Mouse (Mus musculus): ENCODE data around the gene Ptpru. TPM values are rescaled to one million over a fixed set of nuclear protein-coding genes. Genes with fewer than 3 reads are reported as not detected.

The Ptpru gene
- 10 to 100 TPM; 81.6 to 89.3 TPM for total RNA-seq (2021)

GRCm38 (mm10) chr4:131837872-131838524 lies at the start of gene Ptpru:
Ptpru (minus strand) TSS chr4:131838288.
- intact Hi-C loops (cut with DNase I), result loop anchor here (1.0 to 10.0 kb wide), 7 partner anchors 51 to 878 kb away; no protein-coding TSS in a partner anchor
- peak; percentile 79 to 92 for DNase-seq (ENCODE audit: extremely low spot score in 1 of 2, low spot score in 2 of 2)

GRCm38 (mm10) chr4:131885376-131885775 lies 47.3 kb upstream of the Ptpru start:
- DNase-seq (ENCODE audit: extremely low spot score in 1 of 2, low spot score in 2 of 2), result no peak
- intact Hi-C loops (cut with DNase I), result loop anchor here (10.0 kb wide), 1 partner anchor 289 kb away; no protein-coding TSS in a partner anchor

GRCm38 (mm10) chr4:131883571-131883970 lies 45.5 kb upstream of the Ptpru start:
- intact Hi-C loops (cut with DNase I), result loop anchor here (10.0 kb wide), 1 partner anchor 291 kb away; no protein-coding TSS in a partner anchor
- no peak for DNase-seq (ENCODE audit: extremely low spot score in 1 of 2, low spot score in 2 of 2)

- intact Hi-C loops (cut with DNase I), result loop anchor here (10.0 kb wide), 1 partner anchor 293 kb away; no protein-coding TSS in a partner anchor
- DNase-seq (ENCODE audit: extremely low spot score in 1 of 2, low spot score in 2 of 2), result no peak
Observed at GRCm38 (mm10) chr4:131881306-131881705, 43.2 kb upstream of the Ptpru start.

GRCm38 (mm10) chr4:131879692-131880091 lies 41.6 kb upstream of the Ptpru start:
- no peak for DNase-seq (ENCODE audit: extremely low spot score in 1 of 2, low spot score in 2 of 2)
- intact Hi-C loops (cut with DNase I), result loop anchor here (10.0 kb wide), 1 partner anchor 295 kb away; no protein-coding TSS in a partner anchor

- intact Hi-C loops (cut with DNase I), result no loop called here
- no peak for DNase-seq (ENCODE audit: extremely low spot score in 1 of 2, low spot score in 2 of 2)
Observed at GRCm38 (mm10) chr4:131876836-131877235, 38.7 kb upstream of the Ptpru start.

GRCm38 (mm10) chr4:131875242-131875641 lies 37.2 kb upstream of the Ptpru start:
- no peak for DNase-seq (ENCODE audit: extremely low spot score in 1 of 2, low spot score in 2 of 2)
- intact Hi-C loops (cut with DNase I), result no loop called here

GRCm38 (mm10) chr4:131874567-131874966 lies 36.5 kb upstream of the Ptpru start:
- intact Hi-C loops (cut with DNase I), result no loop called here

GRCm38 (mm10) chr4:131874169-131874536 lies 36.1 kb upstream of the Ptpru start:
- no peak for DNase-seq (ENCODE audit: extremely low spot score in 1 of 2, low spot score in 2 of 2)
- intact Hi-C loops (cut with DNase I), result no loop called here

More at GRCm38 (mm10) chr4:131874567-131874966, 36.5 kb upstream of the Ptpru start:
- no peak for DNase-seq (ENCODE audit: extremely low spot score in 1 of 2, low spot score in 2 of 2)

GRCm38 (mm10) chr4:131873293-131874168 lies 35.4 kb upstream of the Ptpru start, which contains the start of gene Srsf4:
Srsf4 (plus strand) TSS chr4:131873617.
- peak; percentile 91 to 97 for DNase-seq (ENCODE audit: extremely low spot score in 1 of 2, low spot score in 2 of 2)
- intact Hi-C loops (cut with DNase I), result no loop called here

- intact Hi-C loops (cut with DNase I), result no loop called here
Observed at GRCm38 (mm10) chr4:131872672-131873292, 34.7 kb upstream of the Ptpru start.

GRCm38 (mm10) chr4:131861341-131861739 lies 23.3 kb upstream of the Ptpru start:
- DNase-seq (ENCODE audit: extremely low spot score in 1 of 2, low spot score in 2 of 2), result no peak
- intact Hi-C loops (cut with DNase I), result loop anchor here (2.0 kb wide), 1 partner anchor 217 kb away; no protein-coding TSS in a partner anchor

More at GRCm38 (mm10) chr4:131872672-131873292, 34.7 kb upstream of the Ptpru start:
- no peak for DNase-seq (ENCODE audit: extremely low spot score in 1 of 2, low spot score in 2 of 2)

- peak; percentile 80 to 86 for DNase-seq (ENCODE audit: extremely low spot score in 1 of 2, low spot score in 2 of 2)
- intact Hi-C loops (cut with DNase I), result loop anchor here (2.0 kb wide), 1 partner anchor 218 kb away; no protein-coding TSS in a partner anchor
Observed at GRCm38 (mm10) chr4:131860492-131861340, 22.6 kb upstream of the Ptpru start.

GRCm38 (mm10) chr4:131854950-131855349 lies 16.9 kb upstream of the Ptpru start:
- no peak for DNase-seq (ENCODE audit: extremely low spot score in 1 of 2, low spot score in 2 of 2)
- intact Hi-C loops (cut with DNase I), result no loop called here

- DNase-seq (ENCODE audit: extremely low spot score in 1 of 2, low spot score in 2 of 2), result peak in 1 of 2 experiments; percentile 89
- intact Hi-C loops (cut with DNase I), result loop anchor here (10.0 kb wide), 1 partner anchor 1065 kb away; no protein-coding TSS in a partner anchor
Observed at GRCm38 (mm10) chr4:131849986-131850638, 12.0 kb upstream of the Ptpru start.

GRCm38 (mm10) chr4:131848082-131848481 lies 10.0 kb upstream of the Ptpru start:
- peak in 1 of 2 experiments; percentile 37 for DNase-seq (ENCODE audit: extremely low spot score in 1 of 2, low spot score in 2 of 2)
- intact Hi-C loops (cut with DNase I), result loop anchor here (10.0 kb wide), 1 partner anchor 1063 kb away; no protein-coding TSS in a partner anchor

GRCm38 (mm10) chr4:131845991-131846778 lies 8.1 kb upstream of the Ptpru start:
- no peak for DNase-seq (ENCODE audit: extremely low spot score in 1 of 2, low spot score in 2 of 2)
- intact Hi-C loops (cut with DNase I), result loop anchor here (10.0 kb wide), 1 partner anchor 1061 kb away; no protein-coding TSS in a partner anchor
